Mouse (Mus musculus) MEL (cell line): Measurements from ENCODE around the gene Spint3. TPM values are rescaled to one million over a fixed set of nuclear protein-coding genes. Genes with fewer than 3 reads are reported as not detected.

Source experiments
- DNase-seq: peaks from one replicate; pipeline ENCODE4 v3.0.0; 2011; ENCODE audit warnings: low read depth, low spot score
- H3K27ac ChIP-seq: 2 replicates; pipeline ENCODE4 v1.5.1; 2012; ENCODE audit warnings: low read depth, mild to moderate bottlenecking, control low read depth, low read length, moderate library complexity; ENCODE audit not compliant: control insufficient read depth
- H3K27me3 ChIP-seq, 2 experiments: fragments of 150-350 bp in 1 of 2; sonication (generic) in 1 of 2; 2 replicates each; pipeline ENCODE4 v1.6.1; 2012; ENCODE audit warnings: low read length in 2 of 2, mild to moderate bottlenecking in 2 of 2, improper control_type of control experiment in 1 of 2, moderate library complexity in 1 of 2; ENCODE audit not compliant: insufficient read depth in 2 of 2, control insufficient read depth in 1 of 2
- H3K36me3 ChIP-seq, 2 experiments: 2 replicates each; pipeline ENCODE4 v1.6.1; 2012 to 2014; ENCODE audit warnings: low read length in 2 of 2, improper control_type of control experiment in 1 of 2, inconsistent platforms in 1 of 2, mild to moderate bottlenecking in 1 of 2; ENCODE audit not compliant: insufficient read depth in 2 of 2, control insufficient read depth in 1 of 2
- H3K4me1 ChIP-seq, 2 experiments: fragments of 150-350 bp in 1 of 2; sonication (generic) in 1 of 2; 2 replicates each; pipeline ENCODE4 v1.6.1; 2012; ENCODE audit warnings: low read length in 2 of 2, improper control_type of control experiment in 1 of 2, mild to moderate bottlenecking in 1 of 2; ENCODE audit not compliant: insufficient read depth in 2 of 2, control insufficient read depth in 1 of 2
- H3K4me3 ChIP-seq, 2 experiments: fragments of 150-350 bp in 1 of 2; sonication (generic) in 1 of 2; 2 replicates each; pipeline ENCODE4 v1.5.1; 2012; ENCODE audit warnings: low read depth in 2 of 2, low read length in 2 of 2, mild to moderate bottlenecking in 2 of 2, moderate library complexity in 2 of 2, control low read depth in 1 of 2, improper control_type of control experiment in 1 of 2; ENCODE audit not compliant: control insufficient read depth in 1 of 2, insufficient read depth in 1 of 2
- H3K79me2 ChIP-seq: 2 replicates; pipeline ENCODE4 v1.6.1; 2012; ENCODE audit warnings: mild to moderate bottlenecking, low read length, moderate library complexity; ENCODE audit not compliant: control insufficient read depth, poor library complexity, insufficient read depth
- H3K9ac ChIP-seq: 2 replicates; pipeline ENCODE4 v1.6.1; 2012; ENCODE audit warnings: low read depth, mild to moderate bottlenecking, control low read depth, low read length, moderate library complexity; ENCODE audit not compliant: control insufficient read depth, poor library complexity, severe bottlenecking
- H3K9me3 ChIP-seq: fragments of 150-350 bp; sonication (generic); replicated peaks from 2 replicates; pipeline ENCODE4 v1.6.1; 2012; ENCODE audit warnings: mild to moderate bottlenecking, low read length, improper control_type of control experiment, moderate library complexity; ENCODE audit not compliant: insufficient read depth
- CHD1 ChIP-seq: IDR thresholded peaks from 2 replicates; pipeline ENCODE4 v1.6.1; 2012; ENCODE audit warnings: low read depth, mild to moderate bottlenecking, inconsistent platforms, low read length, improper control_type of control experiment
- CHD2 ChIP-seq: IDR thresholded peaks from 2 replicates; pipeline ENCODE4 v1.6.1; 2011; ENCODE audit warnings: low read length, improper control_type of control experiment
- CTCF ChIP-seq, 3 experiments: IDR thresholded peaks in 2 of 3; conservative IDR thresholded peaks in 1 of 3; 2 replicates each; pipeline ENCODE4 v1.5.1; 2011 to 2012; ENCODE audit warnings: low read length in 3 of 3, low read depth in 2 of 3, mild to moderate bottlenecking in 2 of 3, improper control_type of control experiment in 1 of 3, inconsistent platforms in 1 of 3, mixed read lengths in 1 of 3, moderate library complexity in 1 of 3; ENCODE audit not compliant: control insufficient read depth in 1 of 3, insufficient read depth in 1 of 3, poor library complexity in 1 of 3, severe bottlenecking in 1 of 3
- E2F4 ChIP-seq: IDR thresholded peaks from 2 replicates; pipeline ENCODE4 v1.6.1; 2011; ENCODE audit warnings: low read depth, low read length, improper control_type of control experiment, borderline replicate concordance
- ELF1 ChIP-seq: IDR thresholded peaks from 2 replicates; pipeline ENCODE4 v1.6.1; 2014; ENCODE audit warnings: low read depth, mild to moderate bottlenecking, inconsistent platforms, low read length, improper control_type of control experiment, moderate library complexity
- EP300 ChIP-seq, 2 experiments: IDR thresholded peaks; 2 replicates each; pipeline ENCODE4 v1.6.1; 2011; ENCODE audit warnings: improper control_type of control experiment in 2 of 2, low read length in 2 of 2, low read depth in 1 of 2, mild to moderate bottlenecking in 1 of 2
- GATA1 ChIP-seq: IDR thresholded peaks from 2 replicates; pipeline ENCODE4 v1.6.1; 2011; ENCODE audit warnings: low read depth, low read length, improper control_type of control experiment
- HCFC1 ChIP-seq: IDR thresholded peaks from 2 replicates; pipeline ENCODE4 v1.6.1; 2012; ENCODE audit warnings: low read depth, mild to moderate bottlenecking, inconsistent platforms, low read length, improper control_type of control experiment, moderate library complexity
- JUND ChIP-seq: IDR thresholded peaks from 2 replicates; pipeline ENCODE4 v1.6.1; 2011; ENCODE audit warnings: low read depth, mild to moderate bottlenecking, improper control_type of control experiment, low read length
- MAX ChIP-seq: IDR thresholded peaks from 2 replicates; pipeline ENCODE4 v1.6.1; 2011; ENCODE audit warnings: low read length, improper control_type of control experiment
- MAZ ChIP-seq: IDR thresholded peaks from 2 replicates; pipeline ENCODE4 v1.6.1; 2012; ENCODE audit warnings: low read depth, mild to moderate bottlenecking, inconsistent platforms, low read length, improper control_type of control experiment
- MEF2A ChIP-seq: IDR thresholded peaks from 2 replicates; pipeline ENCODE4 v1.6.1; 2014; ENCODE audit warnings: low read depth, mild to moderate bottlenecking, inconsistent platforms, low read length, improper control_type of control experiment; ENCODE audit not compliant: poor library complexity, insufficient replicate concordance, severe bottlenecking; ENCODE audit errors: extremely low read depth
- MYC ChIP-seq: IDR thresholded peaks from 2 replicates; pipeline ENCODE4 v1.6.1; 2011; ENCODE audit warnings: low read depth, mild to moderate bottlenecking, low read length, improper control_type of control experiment, moderate library complexity
- NELFE ChIP-seq: IDR thresholded peaks from 2 replicates; pipeline ENCODE4 v1.6.1; 2011; ENCODE audit warnings: low read depth, low read length, improper control_type of control experiment
- POLR2A ChIP-seq, 2 experiments: IDR thresholded peaks; 2 replicates each; pipeline ENCODE4 v1.6.1; 2011 to 2012; ENCODE audit warnings: low read length in 2 of 2, mild to moderate bottlenecking in 2 of 2, control low read depth in 1 of 2, improper control_type of control experiment in 1 of 2, low read depth in 1 of 2, moderate library complexity in 1 of 2; ENCODE audit not compliant: control insufficient read depth in 1 of 2, insufficient read depth in 1 of 2, poor library complexity in 1 of 2
- RAD21 ChIP-seq: IDR thresholded peaks from 2 replicates; pipeline ENCODE4 v1.6.1; 2011; ENCODE audit warnings: mild to moderate bottlenecking, low read depth, low read length, improper control_type of control experiment
- SIN3A ChIP-seq: IDR thresholded peaks from 2 replicates; pipeline ENCODE4 v1.6.1; 2012; ENCODE audit warnings: low read length, improper control_type of control experiment, inconsistent platforms
- SMC3 ChIP-seq: IDR thresholded peaks from 2 replicates; pipeline ENCODE4 v1.6.1; 2011; ENCODE audit warnings: low read depth, low read length, improper control_type of control experiment
- TAL1 ChIP-seq: IDR thresholded peaks from 2 replicates; pipeline ENCODE4 v1.6.1; 2012; ENCODE audit warnings: mild to moderate bottlenecking, inconsistent platforms, low read length, moderate library complexity, mixed read lengths
- TBP ChIP-seq: IDR thresholded peaks from 2 replicates; pipeline ENCODE4 v1.8.0; 2011; ENCODE audit warnings: low read depth, low read length, improper control_type of control experiment
- UBTF ChIP-seq: IDR thresholded peaks from 2 replicates; pipeline ENCODE4 v1.6.1; 2012; ENCODE audit warnings: low read depth, mild to moderate bottlenecking, inconsistent platforms, low read length, improper control_type of control experiment, moderate library complexity, borderline replicate concordance; ENCODE audit not compliant: insufficient read depth
- USF1 ChIP-seq: IDR thresholded peaks from 2 replicates; pipeline ENCODE4 v1.6.1; 2014; ENCODE audit warnings: low read depth, mild to moderate bottlenecking, inconsistent platforms, low read length, improper control_type of control experiment, moderate library complexity
- ZNF384 ChIP-seq: IDR thresholded peaks from 2 replicates; pipeline ENCODE4 v1.6.1; 2012; ENCODE audit warnings: low read depth, mild to moderate bottlenecking, inconsistent platforms, low read length, improper control_type of control experiment
- polyA plus RNA-seq, 2 experiments: library from polyadenylated mRNA; stranded (reverse) in 1 of 2; unstranded in 1 of 2; fragments of >175 nt in 1 of 2; fragments of >200 nt in 1 of 2; gene quantifications; 2 replicates each; pipeline versions ENCODE4 v1.2.1 to v1.2.4; 2012; ENCODE audit warnings: low replicate concordance in 2 of 2, low read depth in 1 of 2; ENCODE audit not compliant: insufficient read length in 2 of 2, insufficient read depth in 1 of 2, missing spikeins in 1 of 2
- total RNA-seq: library from RNA; depleted of rRNA; stranded (reverse); fragments of 300-350 nt; gene quantifications from 2 replicates; pipeline ENCODE4 v1.2.3, GENCODE M21; 2012

Spint3 gene
- total and polyA plus RNA-seq, 3 experiments = not detected

DNA sequence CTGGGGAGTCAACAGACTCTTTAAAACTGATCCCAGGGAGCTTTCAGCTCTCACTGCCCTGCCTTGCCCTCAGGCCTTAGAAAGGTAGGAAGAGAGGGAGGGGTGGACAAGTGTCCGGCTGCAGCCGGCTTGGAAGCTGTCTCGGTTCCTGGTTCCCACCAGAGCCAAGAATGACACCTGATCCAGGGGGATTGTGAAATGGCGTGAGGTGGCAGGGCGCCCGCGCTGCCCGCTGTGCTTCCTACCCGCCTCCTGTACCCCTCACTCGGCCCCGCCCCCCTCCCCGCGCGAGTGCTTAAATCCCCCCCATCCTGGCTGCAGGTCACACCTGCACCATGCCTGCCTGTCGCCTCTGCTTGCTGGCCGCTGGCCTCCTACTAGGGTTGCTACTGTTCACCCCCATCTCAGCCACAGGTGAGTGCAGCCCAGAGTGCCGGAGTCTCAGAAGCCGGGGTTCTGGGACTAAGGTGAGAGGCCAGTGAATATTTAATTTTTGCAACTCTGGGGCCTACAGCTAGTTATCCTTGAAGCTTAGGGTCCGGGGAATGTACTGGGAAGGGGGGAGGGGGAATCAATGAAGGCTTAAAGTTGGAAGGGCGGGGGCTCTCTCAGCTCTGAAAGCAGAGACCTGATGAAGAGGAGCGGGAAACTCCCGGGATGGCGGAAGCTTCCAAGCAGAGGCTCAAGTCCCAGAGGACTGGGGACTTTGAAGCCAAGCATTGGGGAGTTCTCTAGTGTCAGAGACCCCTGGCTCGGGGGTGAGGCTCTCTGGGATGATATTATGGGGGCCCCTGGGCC is 10.7 kb downstream of the Spint3 start, which contains the start of gene Wfdc2:
TSS of gene Wfdc2 (plus strand) at position 23 of the 798 bp plus-strand sequence.
- Histone ChIP-seq H3K27me3 (no peaks in the 10 kb centered on the region; a peak in 2 of 4 replicates), H3K4me3 (no peak within 1 kb of the TSS), H3K9ac (no peak within 1 kb of the TSS)

DNA sequence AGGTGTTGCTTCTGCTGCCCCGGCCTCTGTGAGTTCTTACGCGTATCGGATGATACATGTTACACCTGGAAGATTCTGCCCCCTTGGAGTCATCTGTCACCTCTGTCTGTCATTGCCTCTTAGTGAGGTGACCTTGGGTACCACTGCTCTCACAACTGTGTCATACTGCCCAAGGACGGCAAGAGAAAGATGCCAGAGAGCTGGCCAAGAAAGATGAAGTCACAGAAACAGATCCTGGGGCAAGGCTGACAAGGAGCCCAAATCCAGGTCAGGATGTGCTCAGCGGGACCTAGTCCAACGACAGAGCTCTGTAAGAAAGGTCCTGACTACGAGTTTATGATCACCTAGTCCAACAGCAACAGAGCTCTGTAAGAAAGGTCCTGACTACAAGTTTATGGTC is 13.2 kb downstream of the Spint3 start:
- Histone ChIP-seq H3K27ac (no peak overlapping the region), H3K27me3 (peaks cover 2 to 8% of the 10 kb centered on the region in 2 experiments), H3K9ac (no peak overlapping the region), H3K79me2 (no peaks in the 10 kb centered on the region), H3K9me3 (no peaks in the 10 kb centered on the region), H3K4me1 (no peaks in the 10 kb centered on the region), H3K36me3 (no peaks in the 10 kb centered on the region), H3K4me3 (no peak overlapping the region)
- no peak for DNase-seq
- TF ChIP-seq NELFE (no peak), MEF2A (no peak), USF1 (no peak), MAZ (no peak), RAD21 (no peak), CHD1 (no peak), UBTF (no peak), GATA1 (no peak), TBP (no peak), CHD2 (no peak)

More for the DNA sequence above, 10.7 kb downstream of the Spint3 start, which contains the start of gene Wfdc2:
- DNase-seq = no peak
- no peaks in the 10 kb centered on the region for H3K4me1 ChIP-seq
- H3K27ac ChIP-seq = no peak within 1 kb of the TSS
- no peaks in the 10 kb centered on the region for H3K79me2 ChIP-seq
- H3K36me3 ChIP-seq = no peaks in the 10 kb centered on the region
- no peak for TF ChIP-seq TAL1
- TF ChIP-seq CTCF (IDR thresholded peaks at IDR 0.05 in 2 of 3, conservative IDR thresholded peaks at IDR 0.05 in 1 of 3; ENCODE audit: control insufficient read depth in 1 of 3, insufficient read depth in 1 of 3, low read depth in 2 of 3, low read length in 3 of 3, poor library complexity in 1 of 3, severe bottlenecking in 1 of 3) = no peak
- no peaks in the 10 kb centered on the region for H3K9me3 ChIP-seq

DNA sequence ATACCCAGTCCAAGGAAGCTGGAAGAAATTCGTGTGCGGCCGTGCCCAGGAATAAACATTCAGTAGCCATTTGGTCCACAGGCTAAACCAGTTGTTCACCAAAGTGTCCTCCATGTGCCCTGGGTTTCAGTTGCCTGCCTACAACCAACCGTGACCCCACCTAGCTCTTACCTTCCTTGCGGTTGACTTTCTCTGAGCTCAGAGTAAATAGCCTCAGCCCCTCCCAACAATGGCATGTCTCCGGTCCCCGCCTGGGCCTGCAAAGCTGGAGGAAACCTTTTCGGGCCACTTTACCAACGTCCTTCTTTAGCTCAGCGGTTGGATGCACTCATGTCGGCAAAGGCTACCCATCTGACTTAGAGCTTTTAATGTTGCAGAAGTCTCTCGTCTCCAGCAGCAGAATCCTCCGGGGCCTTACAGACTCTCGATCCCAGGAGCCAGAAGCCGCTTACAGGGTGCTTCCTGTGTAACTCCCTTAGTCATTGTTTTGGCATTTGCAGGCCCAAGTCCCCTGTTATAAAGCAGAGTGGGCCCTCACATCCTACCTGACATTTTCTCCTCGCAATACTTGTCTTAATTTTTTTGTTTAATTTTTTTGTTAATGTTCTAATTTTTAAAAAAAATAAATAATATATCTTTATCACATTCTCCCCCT is 14.1 kb downstream of the Spint3 start:
- H3K36me3 ChIP-seq = no peaks in the 10 kb centered on the region
- no peak overlapping the region for H3K27ac ChIP-seq
- TF ChIP-seq POLR2A (IDR thresholded peaks at IDR 0.05; ENCODE audit: control insufficient read depth in 1 of 2, insufficient read depth in 1 of 2, low read depth in 1 of 2, low read length in 2 of 2, poor library complexity in 1 of 2) (no peak), HCFC1 (no peak), ZNF384 (no peak), SMC3 (no peak), CHD1 (no peak), NELFE (no peak), JUND (no peak), TAL1 (no peak), SIN3A (no peak), CTCF (IDR thresholded peaks at IDR 0.05 in 2 of 3, conservative IDR thresholded peaks at IDR 0.05 in 1 of 3; ENCODE audit: control insufficient read depth in 1 of 3, insufficient read depth in 1 of 3, low read depth in 2 of 3, low read length in 3 of 3, poor library complexity in 1 of 3, severe bottlenecking in 1 of 3) (no peak), E2F4 (no peak), MYC (no peak), MEF2A (no peak), TBP (no peak), MAX (no peak), EP300 (IDR thresholded peaks at IDR 0.05; ENCODE audit: low read depth in 1 of 2, low read length in 2 of 2) (no peak), ELF1 (no peak)
- no peaks in the 10 kb centered on the region for H3K9me3 ChIP-seq
- H3K4me3 ChIP-seq = no peak overlapping the region
- no peaks in the 10 kb centered on the region for H3K79me2 ChIP-seq
- no peak overlapping the region for H3K9ac ChIP-seq
- H3K4me1 ChIP-seq = no peaks in the 10 kb centered on the region
- DNase-seq = no peak
- H3K27me3 ChIP-seq = peaks cover 2 to 8% of the 10 kb centered on the region in 2 experiments; a peak in 3 of 4 replicates
